Mouse (Mus musculus) heart, embryonic 11.5 days (tissue): ENCODE measurements around the gene Git2. TPM values are rescaled to one million over a fixed set of nuclear protein-coding genes. Genes with fewer than 3 reads are reported as not detected.

Experiments used
- ATAC-seq: fragments of 200-750 bp; cut with Nextera tagmentation; replicated peaks from 2 replicates; pipeline ENCODE4 v1.8.0; 2017; ENCODE audit warnings: moderate library complexity; ENCODE audit not compliant: insufficient number of reproducible peaks, low FRiP score, low TSS enrichment
- H3K27ac ChIP-seq: fragments of 300-500 bp; sonication (generic); 2 replicates; pipeline ENCODE4 v1.5.1; 2014; ENCODE audit warnings: mild to moderate bottlenecking, low read depth, low read length
- H3K27me3 ChIP-seq: fragments of 300-500 bp; sonication (generic); 2 replicates; pipeline ENCODE4 v1.6.1; 2014; ENCODE audit warnings: mild to moderate bottlenecking, low read length, mixed read lengths; ENCODE audit not compliant: control insufficient read depth, insufficient read depth
- H3K36me3 ChIP-seq: fragments of 300-500 bp; sonication (generic); 2 replicates; pipeline ENCODE4 v1.6.1; 2014; ENCODE audit warnings: mild to moderate bottlenecking, low read length, moderate library complexity, mixed read lengths; ENCODE audit not compliant: control insufficient read depth, insufficient read depth
- H3K4me1 ChIP-seq: fragments of 300-500 bp; sonication (generic); 2 replicates; pipeline ENCODE4 v1.6.1; 2014; ENCODE audit warnings: low read length; ENCODE audit not compliant: control insufficient read depth, insufficient read depth
- H3K4me2 ChIP-seq: fragments of 300-500 bp; sonication (generic); 2 replicates; pipeline ENCODE4 v1.6.1; 2014; ENCODE audit warnings: mild to moderate bottlenecking, moderate library complexity
- H3K4me3 ChIP-seq: fragments of 300-500 bp; sonication (generic); 2 replicates; pipeline ENCODE4 v1.5.1; 2014; ENCODE audit warnings: low read depth, low read length
- H3K9ac ChIP-seq: fragments of 300-500 bp; sonication (generic); 2 replicates; pipeline ENCODE4 v1.6.1; 2014; ENCODE audit warnings: mild to moderate bottlenecking, low read depth, low read length, moderate library complexity
- H3K9me3 ChIP-seq: fragments of 300-500 bp; sonication (generic); replicated peaks from 2 replicates; pipeline ENCODE4 v1.6.1; 2016; ENCODE audit warnings: low read length; ENCODE audit not compliant: control insufficient read depth
- WGBS: fragments of 180-500 bp; shearing (Covaris S2); extraction: QIAGEN DNeasy Blood & Tissue Kit; methylation state at CpG from one replicate; pipeline ENCODE4 v1.1.7; 2014; ENCODE audit not compliant: insufficient replicate concordance; 5-methylcytosine and 5-hydroxymethylcytosine counted together
- polyA plus RNA-seq: library from polyadenylated mRNA; unstranded; fragments of >200 nt; fragmentation: Nextera tagmentation; extraction: Ambion mirVana; gene quantifications from 2 replicates; pipeline ENCODE4 v1.2.1, GENCODE M21; 2014

Git2 gene
- 28.9 and 30.6 TPM in 2 replicates for polyA plus RNA-seq

GRCm38 (mm10) chr5:114775056-114775979 lies at the start of gene Git2:
Gene Git2, minus strand, starts transcription at chr5:114775517.
- peak within 1 kb of the TSS; percentile 94 for H3K4me2 ChIP-seq
- peak within 1 kb of the TSS; percentile 100 for H3K4me3 ChIP-seq
- H3K27ac ChIP-seq: peak within 1 kb of the TSS; percentile 90
- peaks cover 23% of the 10 kb centered on the region for H3K4me1 ChIP-seq
- H3K9me3 ChIP-seq: no peaks in the 10 kb centered on the region
- peak within 1 kb of the TSS; percentile 95 for H3K9ac ChIP-seq
- no peaks in the 10 kb centered on the region for H3K27me3 ChIP-seq
- no peak; the same call in 1 of the 2 replicates for ATAC-seq
- under 1% methylated on average over 58 of the region's 63 CpGs for WGBS
- H3K36me3 ChIP-seq: no peaks in the 10 kb centered on the region

GRCm38 (mm10) chr5:114824197-114824596 lies 48.9 kb upstream of the Git2 start:
- Histone ChIP-seq H3K9me3 (no peaks in the 10 kb centered on the region), H3K36me3 (no peaks in the 10 kb centered on the region), H3K27me3 (no peaks in the 10 kb centered on the region), H3K4me2 (no peak overlapping the region), H3K4me3 (0 out of 2 replicates have a peak overlapping the region, but pooled peaks have one; percentile 0), H3K4me1 (peaks cover 2% of the 10 kb centered on the region; the same call in 1 of the 2 replicates), H3K9ac (no peak overlapping the region), H3K27ac (no peak overlapping the region)
- no peak for ATAC-seq
- WGBS: 16% methylated on average over 9 of the region's 9 CpGs

GRCm38 (mm10) chr5:114822796-114823688 lies 47.7 kb upstream of the Git2 start, which contains the start of gene 1500011B03Rik:
Gene 1500011B03Rik, minus strand, starts transcription at chr5:114823468.
- 8% methylated on average over 53 of the region's 53 CpGs for WGBS
- Histone ChIP-seq H3K4me1 (peaks cover 2% of the 10 kb centered on the region; the same call in 1 of the 2 replicates), H3K27me3 (no peaks in the 10 kb centered on the region), H3K9me3 (no peaks in the 10 kb centered on the region), H3K4me2 (peak within 1 kb of the TSS; percentile 78), H3K36me3 (no peaks in the 10 kb centered on the region), H3K4me3 (peak within 1 kb of the TSS; percentile 82), H3K9ac (peak within 1 kb of the TSS; percentile 74), H3K27ac (peak within 1 kb of the TSS; percentile 54)
- ATAC-seq: peak; percentile 69

GRCm38 (mm10) chr5:114818124-114818523 lies 42.8 kb upstream of the Git2 start:
- no peak overlapping the region for H3K4me2 ChIP-seq
- 70% methylated on average over 10 of the region's 11 CpGs for WGBS
- no peak overlapping the region for H3K4me3 ChIP-seq
- no peaks in the 10 kb centered on the region for H3K36me3 ChIP-seq
- no peak overlapping the region for H3K9ac ChIP-seq
- H3K4me1 ChIP-seq: no peaks in the 10 kb centered on the region
- no peaks in the 10 kb centered on the region for H3K27me3 ChIP-seq
- H3K27ac ChIP-seq: no peak overlapping the region
- H3K9me3 ChIP-seq: no peaks in the 10 kb centered on the region
- ATAC-seq: no peak

- H3K4me2 ChIP-seq: no peak overlapping the region
- H3K9ac ChIP-seq: no peak overlapping the region
- H3K27me3 ChIP-seq: no peaks in the 10 kb centered on the region
- 66% methylated on average over 6 of the region's 6 CpGs for WGBS
- H3K4me3 ChIP-seq: no peak overlapping the region
- H3K9me3 ChIP-seq: no peaks in the 10 kb centered on the region
- no peak for ATAC-seq
- H3K27ac ChIP-seq: no peak overlapping the region
- H3K4me1 ChIP-seq: no peaks in the 10 kb centered on the region
- H3K36me3 ChIP-seq: no peaks in the 10 kb centered on the region
Observed at GRCm38 (mm10) chr5:114816599-114816998, 41.3 kb upstream of the Git2 start.

GRCm38 (mm10) chr5:114813525-114814181 lies 38.3 kb upstream of the Git2 start:
- peak; percentile 88 for ATAC-seq
- no peaks in the 10 kb centered on the region for H3K9me3 ChIP-seq
- H3K27me3 ChIP-seq: no peaks in the 10 kb centered on the region
- peak overlapping the region; percentile 46; the same call in 1 of the 2 replicates for H3K27ac ChIP-seq
- peak overlapping the region; percentile 84 for H3K4me3 ChIP-seq
- H3K4me2 ChIP-seq: peak overlapping the region; percentile 73
- under 1% methylated on average over 48 of the region's 50 CpGs for WGBS
- no peaks in the 10 kb centered on the region for H3K36me3 ChIP-seq
- peak overlapping the region; percentile 84 for H3K9ac ChIP-seq
- no peaks in the 10 kb centered on the region for H3K4me1 ChIP-seq

- 83% methylated on average over 5 of the region's 5 CpGs for WGBS
- no peak overlapping the region for H3K9ac ChIP-seq
- H3K9me3 ChIP-seq: no peaks in the 10 kb centered on the region
- H3K4me1 ChIP-seq: peaks cover 22% of the 10 kb centered on the region
- no peaks in the 10 kb centered on the region for H3K27me3 ChIP-seq
- no peak for ATAC-seq
- no peak overlapping the region for H3K27ac ChIP-seq
- no peak overlapping the region for H3K4me3 ChIP-seq
- no peak overlapping the region for H3K4me2 ChIP-seq
- no peaks in the 10 kb centered on the region for H3K36me3 ChIP-seq
Observed at GRCm38 (mm10) chr5:114809826-114810225, 34.5 kb upstream of the Git2 start.
